Mouse (Mus musculus): ENCODE results near the gene Pitpnc1. TPM values are rescaled to one million over a fixed set of nuclear protein-coding genes. Genes with fewer than 3 reads are reported as not detected.

Gene Pitpnc1
- total and polyA plus RNA-seq, 2 experiments, result 3.5 to 9.4 TPM

- TF ChIP-seq CTCF (IDR thresholded peaks at IDR 0.05; ENCODE audit: low read depth, low read length) (no peak), POLR2A (IDR thresholded peaks at IDR 0.05; ENCODE audit: extremely low read depth, insufficient read depth, low read length) (no peak)
- H3K36me3 ChIP-seq (ENCODE audit: control insufficient read depth, insufficient read depth, low read length), result peaks cover 5% of the 10 kb centered on the region
- H3K27ac ChIP-seq (replicated peaks; ENCODE audit: insufficient read depth, low read depth, low read length), result no peak overlapping the region
- H3K4me1 ChIP-seq (ENCODE audit: control insufficient read depth, insufficient read depth, low read length), result peaks cover 18% of the 10 kb centered on the region
- no peak for DNase-seq (ENCODE audit: extremely low read depth, low read depth, low spot score)
- no peaks in the 10 kb centered on the region for H3K27me3 ChIP-seq (ENCODE audit: control insufficient read depth, insufficient read depth, low read length)
- H3K79me2 ChIP-seq (ENCODE audit: control insufficient read depth, insufficient read depth, low read length), result 0 out of 2 replicates have a peak, but pooled peaks cover 3% of the 10 kb centered on the region
- 84% methylated on average over 15 of the region's 15 CpGs for WGBS
- H3K4me3 ChIP-seq (ENCODE audit: insufficient read depth, low read depth, low read length), result no peak overlapping the region
- H3K9ac ChIP-seq (ENCODE audit: low read depth, low read length), result no peak overlapping the region
Measured at GRCm38 (mm10) chr11:107315475-107315874, 155.0 kb downstream of the Pitpnc1 start.

GRCm38 (mm10) chr11:107310338-107311121 lies 160.0 kb downstream of the Pitpnc1 start:
- DNase-seq (ENCODE audit: extremely low read depth, low read depth, low spot score), result no peak
- H3K4me3 ChIP-seq (ENCODE audit: insufficient read depth, low read depth, low read length), result no peak overlapping the region
- H3K9ac ChIP-seq (ENCODE audit: low read depth, low read length), result no peak overlapping the region
- H3K27ac ChIP-seq (replicated peaks; ENCODE audit: insufficient read depth, low read depth, low read length), result no peak overlapping the region
- TF ChIP-seq POLR2A (IDR thresholded peaks at IDR 0.05; ENCODE audit: extremely low read depth, insufficient read depth, low read length) (no peak), CTCF (IDR thresholded peaks at IDR 0.05; ENCODE audit: low read depth, low read length) (no peak)
- H3K4me1 ChIP-seq (ENCODE audit: control insufficient read depth, insufficient read depth, low read length), result peaks cover 2% of the 10 kb centered on the region; the same call in 1 of the 2 replicates
- no peaks in the 10 kb centered on the region for H3K27me3 ChIP-seq (ENCODE audit: control insufficient read depth, insufficient read depth, low read length)
- 0 out of 2 replicates have a peak, but pooled peaks cover 3% of the 10 kb centered on the region for H3K79me2 ChIP-seq (ENCODE audit: control insufficient read depth, insufficient read depth, low read length)
- 83% methylated on average over 20 of the region's 20 CpGs for WGBS
- peaks cover 2% of the 10 kb centered on the region; the same call in 1 of the 2 replicates for H3K36me3 ChIP-seq (ENCODE audit: control insufficient read depth, insufficient read depth, low read length)

- H3K79me2 ChIP-seq (ENCODE audit: control insufficient read depth, insufficient read depth, low read length), result 0 out of 2 replicates have a peak, but pooled peaks cover 3% of the 10 kb centered on the region
- DNase-seq (ENCODE audit: extremely low read depth, low read depth, low spot score), result no peak
- H3K4me3 ChIP-seq (ENCODE audit: insufficient read depth, low read depth, low read length), result no peak overlapping the region
- TF ChIP-seq CTCF (IDR thresholded peaks at IDR 0.05; ENCODE audit: low read depth, low read length) (no peak), POLR2A (IDR thresholded peaks at IDR 0.05; ENCODE audit: extremely low read depth, insufficient read depth, low read length) (no peak)
- no peaks in the 10 kb centered on the region for H3K27me3 ChIP-seq (ENCODE audit: control insufficient read depth, insufficient read depth, low read length)
- no peaks in the 10 kb centered on the region for H3K36me3 ChIP-seq (ENCODE audit: control insufficient read depth, insufficient read depth, low read length)
- no peak overlapping the region for H3K27ac ChIP-seq (replicated peaks; ENCODE audit: insufficient read depth, low read depth, low read length)
- WGBS, result 88% methylated on average over 11 of the region's 11 CpGs
- H3K9ac ChIP-seq (ENCODE audit: low read depth, low read length), result no peak overlapping the region
- H3K4me1 ChIP-seq (ENCODE audit: control insufficient read depth, insufficient read depth, low read length), result peaks cover under 1% of the 10 kb centered on the region; the same call in 1 of the 2 replicates
Measured at GRCm38 (mm10) chr11:107306170-107306569, 164.3 kb downstream of the Pitpnc1 start.

- WGBS, result 98% methylated on average over 4 of the region's 4 CpGs
- no peaks in the 10 kb centered on the region for H3K4me1 ChIP-seq (ENCODE audit: control insufficient read depth, insufficient read depth, low read length)
Measured at GRCm38 (mm10) chr11:107302141-107302540, 168.4 kb downstream of the Pitpnc1 start.

GRCm38 (mm10) chr11:107300235-107300634 lies 170.3 kb downstream of the Pitpnc1 start:
- no peak overlapping the region for H3K4me3 ChIP-seq (ENCODE audit: insufficient read depth, low read depth, low read length)
- no peaks in the 10 kb centered on the region for H3K79me2 ChIP-seq (ENCODE audit: control insufficient read depth, insufficient read depth, low read length)
- no peaks in the 10 kb centered on the region for H3K27me3 ChIP-seq (ENCODE audit: control insufficient read depth, insufficient read depth, low read length)
- no peak for DNase-seq (ENCODE audit: extremely low read depth, low read depth, low spot score)
- TF ChIP-seq POLR2A (IDR thresholded peaks at IDR 0.05; ENCODE audit: extremely low read depth, insufficient read depth, low read length) (no peak), CTCF (IDR thresholded peaks at IDR 0.05; ENCODE audit: low read depth, low read length) (0 out of 2 replicates have a peak, but pooled peaks have one; percentile 8)
- H3K9ac ChIP-seq (ENCODE audit: low read depth, low read length), result no peak overlapping the region
- H3K4me1 ChIP-seq (ENCODE audit: control insufficient read depth, insufficient read depth, low read length), result no peaks in the 10 kb centered on the region
- no peak overlapping the region for H3K27ac ChIP-seq (replicated peaks; ENCODE audit: insufficient read depth, low read depth, low read length)
- H3K36me3 ChIP-seq (ENCODE audit: control insufficient read depth, insufficient read depth, low read length), result peaks cover 6% of the 10 kb centered on the region

More at GRCm38 (mm10) chr11:107302141-107302540, 168.4 kb downstream of the Pitpnc1 start:
- no peak for DNase-seq (ENCODE audit: extremely low read depth, low read depth, low spot score)
- Histone ChIP-seq H3K79me2 (ENCODE audit: control insufficient read depth, insufficient read depth, low read length) (no peaks in the 10 kb centered on the region), H3K9ac (ENCODE audit: low read depth, low read length) (no peak overlapping the region), H3K27me3 (ENCODE audit: control insufficient read depth, insufficient read depth, low read length) (no peaks in the 10 kb centered on the region), H3K4me3 (ENCODE audit: insufficient read depth, low read depth, low read length) (no peak overlapping the region), H3K27ac (replicated peaks; ENCODE audit: insufficient read depth, low read depth, low read length) (no peak overlapping the region), H3K36me3 (ENCODE audit: control insufficient read depth, insufficient read depth, low read length) (no peaks in the 10 kb centered on the region)
- TF ChIP-seq POLR2A (IDR thresholded peaks at IDR 0.05; ENCODE audit: extremely low read depth, insufficient read depth, low read length) (no peak), CTCF (IDR thresholded peaks at IDR 0.05; ENCODE audit: low read depth, low read length) (no peak)
